Mouse (Mus musculus) CH12.LX (cell line): ENCODE measurements around the gene Rasgef1a. TPM values are rescaled to one million over a fixed set of nuclear protein-coding genes. Genes with fewer than 3 reads are reported as not detected.

ENCODE experiments used
- DNase-seq: peaks from one replicate; pipeline ENCODE4 v3.0.0-alpha.2; 2013; ENCODE audit errors: extremely low read depth
- H3K27ac ChIP-seq: 2 replicates; pipeline ENCODE4 v1.5.1; 2012; ENCODE audit warnings: low read depth, mild to moderate bottlenecking, control low read depth, moderate library complexity; ENCODE audit not compliant: insufficient read depth
- H3K27me3 ChIP-seq: replicated peaks from 2 replicates; pipeline ENCODE3; 2012; ENCODE audit warnings: inconsistent platforms
- H3K36me3 ChIP-seq, 2 experiments: replicated peaks in 1 of 2; 2 replicates each; pipeline versions ENCODE3 to v1.6.1; 2012; ENCODE audit warnings: inconsistent platforms in 1 of 2, low read length in 1 of 2, mild to moderate bottlenecking in 1 of 2, mixed read lengths in 1 of 2, moderate library complexity in 1 of 2; ENCODE audit not compliant: control insufficient read depth in 1 of 2, insufficient read depth in 1 of 2
- H3K4me1 ChIP-seq, 2 experiments: 2 replicates each; pipeline ENCODE4 v1.6.1; 2012; ENCODE audit warnings: inconsistent platforms in 1 of 2, moderate library complexity in 1 of 2; ENCODE audit not compliant: insufficient read depth in 2 of 2, control insufficient read depth in 1 of 2
- H3K4me2 ChIP-seq: 2 replicates; pipeline ENCODE4 v1.6.1; 2012; ENCODE audit warnings: low read depth, mild to moderate bottlenecking, control low read depth; ENCODE audit not compliant: poor library complexity, insufficient read depth, severe bottlenecking
- H3K4me3 ChIP-seq, 3 experiments: fragments of 150-350 bp in 1 of 3; sonication (generic) in 1 of 3; replicated peaks in 1 of 3; 2 replicates each; pipeline versions ENCODE3 to v1.5.1; 2011 to 2012; ENCODE audit warnings: low read depth in 2 of 3, low read length in 2 of 3, mild to moderate bottlenecking in 2 of 3, moderate library complexity in 2 of 3, control low read depth in 1 of 3, improper control_type of control experiment in 1 of 3, inconsistent platforms in 1 of 3, mixed read lengths in 1 of 3; ENCODE audit not compliant: poor library complexity in 1 of 3
- H3K79me2 ChIP-seq: replicated peaks from 2 replicates; pipeline ENCODE4 v1.6.1; 2012; ENCODE audit warnings: mild to moderate bottlenecking, moderate library complexity; ENCODE audit not compliant: control insufficient read depth, poor library complexity, insufficient read depth, severe bottlenecking; ENCODE audit errors: extremely low read depth
- H3K9ac ChIP-seq: 2 replicates; pipeline ENCODE4 v1.6.1; 2012; ENCODE audit warnings: low read depth, mild to moderate bottlenecking, control low read depth, moderate library complexity; ENCODE audit not compliant: insufficient read depth
- H3K9me3 ChIP-seq: replicated peaks from 2 replicates; pipeline ENCODE3; 2012; ENCODE audit warnings: low read length, inconsistent platforms, mixed read lengths
- BHLHE40 ChIP-seq: IDR thresholded peaks from 2 replicates; pipeline ENCODE4 v1.6.1; 2011; ENCODE audit warnings: mild to moderate bottlenecking, low read depth, low read length, improper control_type of control experiment
- CHD1 ChIP-seq: IDR thresholded peaks from 2 replicates; pipeline ENCODE4 v1.6.1; 2012; ENCODE audit warnings: low read depth, low read length, improper control_type of control experiment, inconsistent platforms
- CHD2 ChIP-seq: IDR thresholded peaks from 2 replicates; pipeline ENCODE4 v1.6.1; 2011; ENCODE audit warnings: low read length, improper control_type of control experiment
- CTCF ChIP-seq, 2 experiments: IDR thresholded peaks in 1 of 2; conservative IDR thresholded peaks in 1 of 2; 2 replicates each; pipeline ENCODE4 v1.5.1; 2011 to 2012; ENCODE audit warnings: low read depth in 2 of 2, low read length in 2 of 2, improper control_type of control experiment in 1 of 2, inconsistent platforms in 1 of 2, mild to moderate bottlenecking in 1 of 2, moderate library complexity in 1 of 2
- ETS1 ChIP-seq: conservative IDR thresholded peaks from 2 replicates; pipeline ENCODE4 v1.6.1; 2012; ENCODE audit warnings: low read depth, mild to moderate bottlenecking, inconsistent platforms, low read length, improper control_type of control experiment, moderate library complexity
- GABPA ChIP-seq: IDR thresholded peaks from 2 replicates; pipeline ENCODE4 v1.6.1; 2012; ENCODE audit warnings: low read depth, low read length, improper control_type of control experiment, inconsistent platforms; ENCODE audit not compliant: insufficient replicate concordance
- MAFK ChIP-seq: IDR thresholded peaks from 2 replicates; pipeline ENCODE4 v1.6.1; 2011; ENCODE audit warnings: low read length, improper control_type of control experiment; ENCODE audit not compliant: insufficient replicate concordance
- MEF2A ChIP-seq: IDR thresholded peaks from 2 replicates; pipeline ENCODE4 v1.6.1; 2014; ENCODE audit warnings: low read depth, mild to moderate bottlenecking, inconsistent platforms, low read length, improper control_type of control experiment, borderline replicate concordance
- NRF1 ChIP-seq: IDR thresholded peaks from 2 replicates; pipeline ENCODE4 v1.6.1; 2014; ENCODE audit warnings: low read depth, mild to moderate bottlenecking, inconsistent platforms, low read length, improper control_type of control experiment, moderate library complexity
- RAD21 ChIP-seq: IDR thresholded peaks from 2 replicates; pipeline ENCODE4 v1.6.1; 2011; ENCODE audit warnings: low read depth, mild to moderate bottlenecking, low read length, improper control_type of control experiment, moderate library complexity
- RCOR1 ChIP-seq: conservative IDR thresholded peaks from 2 replicates; pipeline ENCODE4 v1.6.1; 2012; ENCODE audit warnings: low read depth, mild to moderate bottlenecking, inconsistent platforms, low read length, improper control_type of control experiment
- SMC3 ChIP-seq: IDR thresholded peaks from 2 replicates; pipeline ENCODE4 v1.6.1; 2011; ENCODE audit warnings: low read depth, low read length, improper control_type of control experiment
- TCF12 ChIP-seq: IDR thresholded peaks from 2 replicates; pipeline ENCODE4 v1.6.1; 2014; ENCODE audit warnings: low read depth, mild to moderate bottlenecking, inconsistent platforms, low read length, improper control_type of control experiment
- UBTF ChIP-seq: IDR thresholded peaks from 2 replicates; pipeline ENCODE4 v1.6.1; 2012; ENCODE audit warnings: low read depth, mild to moderate bottlenecking, inconsistent platforms, low read length, improper control_type of control experiment, moderate library complexity
- USF1 ChIP-seq: IDR thresholded peaks from 2 replicates; pipeline ENCODE4 v1.6.1; 2014; ENCODE audit warnings: low read depth, mild to moderate bottlenecking, inconsistent platforms, low read length, improper control_type of control experiment
- USF2 ChIP-seq: conservative IDR thresholded peaks from 2 replicates; pipeline ENCODE4 v1.6.1; 2011; ENCODE audit warnings: low read depth, low read length, improper control_type of control experiment
- ZC3H11A ChIP-seq: IDR thresholded peaks from 2 replicates; pipeline ENCODE4 v1.6.1; 2012; ENCODE audit warnings: low read depth, mild to moderate bottlenecking, inconsistent platforms, low read length, improper control_type of control experiment
- ZMIZ1 ChIP-seq: IDR thresholded peaks from 2 replicates; pipeline ENCODE4 v1.6.1; 2012; ENCODE audit warnings: low read depth, mild to moderate bottlenecking, inconsistent platforms, low read length, improper control_type of control experiment
- ZNF384 ChIP-seq: IDR thresholded peaks from 2 replicates; pipeline ENCODE4 v1.6.1; 2012; ENCODE audit warnings: low read depth, low read length, improper control_type of control experiment, inconsistent platforms
- dilution Hi-C: fragments of 300-500 bp; cut with MboI; formaldehyde crosslinking; loops from 2 replicates; pipeline ENCODE4 v1.14.3; 2020; ENCODE audit warnings: low sequenced_read_pairs; ENCODE audit not compliant: extremely low pct_unique_long_range_greater_than_20kb, extremely low pct_ligation_motif_present
- in situ Hi-C: fragments of 300-500 bp; cut with MboI; formaldehyde crosslinking; loops from 3 replicates; pipeline ENCODE4 v1.14.3; 2019; ENCODE audit warnings: low sequenced_read_pairs, low pct_ligation_motif_present, low pct_unique_long_range_greater_than_20kb, mixed read lengths
- polyA plus RNA-seq: library from polyadenylated mRNA; unstranded; fragments of >175 nt; gene quantifications from 2 replicates; pipeline ENCODE4 v1.2.1, GENCODE M21; 2012; ENCODE audit warnings: low read depth; ENCODE audit not compliant: insufficient read length
- total RNA-seq, 2 experiments: library from RNA; depleted of rRNA; stranded (reverse); fragments of 300-350 nt in 1 of 2; fragments of >200 nt in 1 of 2; gene quantifications; 2 replicates each; pipeline ENCODE4 v1.2.3; 2012 to 2014

Rasgef1a gene
- total and polyA plus RNA-seq, 3 experiments = 0.13 TPM; not detected in 2

- H3K4me1 ChIP-seq = peaks cover 0 to 6% of the 10 kb centered on the region in 2 experiments; a peak in 2 of 4 replicates
- dilution Hi-C loops = no loop called here
- no peak overlapping the region for H3K4me3 ChIP-seq
- H3K36me3 ChIP-seq = no peaks in the 10 kb centered on the region
- H3K27ac ChIP-seq = no peak overlapping the region
- H3K27me3 ChIP-seq = peaks cover 64% of the 10 kb centered on the region
- H3K4me2 ChIP-seq = no peak overlapping the region
- H3K79me2 ChIP-seq = no peaks in the 10 kb centered on the region
- in situ Hi-C loops = no loop called here
- DNase-seq = no peak
- no peak for TF ChIP-seq USF1
- no peak for TF ChIP-seq ZNF384
- no peak for TF ChIP-seq ZC3H11A
- no peak for TF ChIP-seq CHD2
- TF ChIP-seq NRF1 = no peak
- no peak for TF ChIP-seq MEF2A
- no peak for TF ChIP-seq CHD1
- no peak for TF ChIP-seq MAFK
- peaks cover 4% of the 10 kb centered on the region for H3K9me3 ChIP-seq
- no peak overlapping the region for H3K9ac ChIP-seq
Measured at GRCm38 (mm10) chr6:118061266-118061665, 50.0 kb downstream of the Rasgef1a start.

GRCm38 (mm10) chr6:118063266-118063665 lies 52.0 kb downstream of the Rasgef1a start:
- dilution Hi-C loops = no loop called here
- Histone ChIP-seq H3K27ac (no peak overlapping the region), H3K36me3 (no peaks in the 10 kb centered on the region), H3K79me2 (no peaks in the 10 kb centered on the region), H3K27me3 (peaks cover 71% of the 10 kb centered on the region), H3K9ac (no peak overlapping the region), H3K9me3 (peaks cover 4% of the 10 kb centered on the region), H3K4me1 (peaks cover 0 to 9% of the 10 kb centered on the region in 2 experiments; a peak in 2 of 4 replicates), H3K4me2 (no peak overlapping the region), H3K4me3 (no peak overlapping the region)
- TF ChIP-seq USF2 (no peak), UBTF (no peak), GABPA (no peak), BHLHE40 (no peak), ZMIZ1 (no peak), TCF12 (no peak)
- no peak for DNase-seq
- in situ Hi-C loops = no loop called here

- Histone ChIP-seq H3K9ac (no peak overlapping the region), H3K36me3 (no peaks in the 10 kb centered on the region), H3K4me2 (no peak overlapping the region), H3K27me3 (peaks cover 77% of the 10 kb centered on the region), H3K9me3 (no peaks in the 10 kb centered on the region), H3K79me2 (no peaks in the 10 kb centered on the region), H3K4me3 (no peak overlapping the region), H3K27ac (no peak overlapping the region), H3K4me1 (peaks cover 0 to 9% of the 10 kb centered on the region in 2 experiments; a peak in 2 of 4 replicates)
- dilution Hi-C loops = no loop called here
- TF ChIP-seq RAD21 = peak; percentile 46
- TF ChIP-seq RCOR1 = no peak
- TF ChIP-seq ZC3H11A = no peak
- TF ChIP-seq SMC3 = peak; percentile 28; the same call in 1 of the 2 replicates
- TF ChIP-seq ETS1 = no peak
- no peak for TF ChIP-seq TCF12
- TF ChIP-seq CTCF (conservative IDR thresholded peaks at IDR 0.05 in 1 of 2, IDR thresholded peaks at IDR 0.05 in 1 of 2; ENCODE audit: low read depth in 2 of 2, low read length in 2 of 2) = peak in 1 of 2 experiments; percentile 66; a peak in 2 of 4 replicates
- in situ Hi-C loops = no loop called here
- DNase-seq = peak; percentile 27
Measured at GRCm38 (mm10) chr6:118064968-118065530, 53.8 kb downstream of the Rasgef1a start.
